Mouse (Mus musculus): ENCODE results near the gene Ndufa4. TPM values are rescaled to one million over a fixed set of nuclear protein-coding genes. Genes with fewer than 3 reads are reported as not detected.

Ndufa4 gene
- polyA plus RNA-seq (2017; shearing (Covaris generic)) = 452 TPM

GRCm38 (mm10) chr6:11907269-11908032 is at the start of gene Ndufa4, which contains the start of gene Phf14:
Gene Ndufa4, minus strand, starts transcription at chr6:11907497.
Gene Phf14, plus strand, starts transcription at chr6:11907809.

Other genes with a start within 250 kb of the Ndufa4 start
- gene Phf14, start 312 bp upstream of the Ndufa4 start, polyA plus RNA-seq (2017; shearing (Covaris generic)) = 71.2 TPM